Mouse (Mus musculus) heart, adult 2 months (tissue): ENCODE results near the gene Gsn.

Experiments used
- CTCF ChIP-seq: fragments of 200-600 bp; IDR thresholded peaks from 2 replicates; pipeline ENCODE4 v1.8.1; 2022; ENCODE audit warnings: antibody characterized with exemption, mild to moderate bottlenecking, moderate library complexity
- POLR2A ChIP-seq: fragments of 200-500 bp; IDR thresholded peaks from 2 replicates; pipeline ENCODE4 v1.6.1; 2011; ENCODE audit warnings: mild to moderate bottlenecking, low read depth, low read length, control low read depth; ENCODE audit not compliant: insufficient read depth

DNA sequence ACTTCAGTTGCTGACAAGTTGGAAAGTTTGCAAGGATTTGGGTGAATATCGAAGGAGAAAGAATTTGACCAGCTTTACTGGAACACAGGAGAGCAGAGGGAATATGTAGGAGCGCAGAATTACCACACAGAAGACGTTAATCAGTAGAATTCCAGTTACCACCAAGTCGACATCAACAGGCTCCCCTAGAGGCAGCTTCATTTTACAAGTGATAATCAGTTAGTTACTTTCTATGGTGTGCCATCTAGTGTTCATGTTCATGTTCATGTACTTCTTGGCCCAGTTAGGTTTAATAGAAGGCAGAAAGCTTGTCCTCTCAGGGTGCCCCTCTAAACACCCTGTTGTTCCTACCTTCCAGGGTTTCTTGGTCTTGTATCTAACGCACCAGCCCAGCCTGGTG is 93.0 kb downstream of the Gsn start:
- no peak for TF ChIP-seq POLR2A
- peak; percentile 80 for TF ChIP-seq CTCF
